Mouse (Mus musculus): ENCODE data around the gene Elac2. TPM values are rescaled to one million over a fixed set of nuclear protein-coding genes. Genes with fewer than 3 reads are reported as not detected.

The Elac2 gene
- total and polyA plus RNA-seq, 3 experiments, result 23.6 to 34.7 (median 32.1) TPM

GRCm38 (mm10) chr11:64956962-64957729 lies 21.7 kb upstream of the Elac2 start:
- ATAC-seq (ENCODE audit: extremely low read depth, insufficient number of reproducible peaks, low FRiP score, poor library complexity, severe bottlenecking) (no peak), DNase-seq (ENCODE audit: low spot score) (no peak)
- TF ChIP-seq TAL1 (conservative IDR thresholded peaks at IDR 0.05; ENCODE audit: low read depth, low read length) (no peak), POLR2AphosphoS5 (IDR thresholded peaks at IDR 0.05; ENCODE audit: insufficient replicate concordance, low read depth, low read length) (no peak), CTCF (IDR thresholded peaks at IDR 0.05; ENCODE audit: low read depth, low read length) (no peak), GATA2 (IDR thresholded peaks at IDR 0.05; ENCODE audit: borderline replicate concordance, low read depth, low read length) (no peak), GATA1 (IDR thresholded peaks at IDR 0.05; ENCODE audit: borderline replicate concordance, low read length) (no peak)
- Histone ChIP-seq H3K36me3 (replicated peaks) (no peaks in the 10 kb centered on the region), H3K27me3 (ENCODE audit: insufficient read depth, low read length) (peaks cover 5% of the 10 kb centered on the region; the same call in 1 of the 2 replicates), H3K4me1 (ENCODE audit: insufficient read depth, low read depth, low read length) (no peaks in the 10 kb centered on the region), H3K9me3 (replicated peaks) (no peaks in the 10 kb centered on the region), H3K4me3 (ENCODE audit: low read depth, low read length) (no peak overlapping the region)

GRCm38 (mm10) chr11:64962629-64963028 lies 16.2 kb upstream of the Elac2 start:
- Histone ChIP-seq H3K9me3 (replicated peaks) (no peaks in the 10 kb centered on the region), H3K27me3 (ENCODE audit: insufficient read depth, low read length) (no peaks in the 10 kb centered on the region), H3K4me1 (ENCODE audit: insufficient read depth, low read depth, low read length) (no peaks in the 10 kb centered on the region), H3K36me3 (replicated peaks) (no peaks in the 10 kb centered on the region), H3K4me3 (ENCODE audit: low read depth, low read length) (no peak overlapping the region)
- TF ChIP-seq POLR2AphosphoS5 (IDR thresholded peaks at IDR 0.05; ENCODE audit: insufficient replicate concordance, low read depth, low read length) (no peak), TAL1 (conservative IDR thresholded peaks at IDR 0.05; ENCODE audit: low read depth, low read length) (no peak), GATA2 (IDR thresholded peaks at IDR 0.05; ENCODE audit: borderline replicate concordance, low read depth, low read length) (no peak), GATA1 (IDR thresholded peaks at IDR 0.05; ENCODE audit: borderline replicate concordance, low read length) (no peak)
- DNase-seq (ENCODE audit: low spot score) (no peak), ATAC-seq (ENCODE audit: extremely low read depth, insufficient number of reproducible peaks, low FRiP score, poor library complexity, severe bottlenecking) (no peak)

- ATAC-seq (ENCODE audit: extremely low read depth, insufficient number of reproducible peaks, low FRiP score, poor library complexity, severe bottlenecking) (peak; percentile 45; the same call in 1 of the 2 replicates), DNase-seq (ENCODE audit: low spot score) (no peak)
- TF ChIP-seq POLR2AphosphoS5 (IDR thresholded peaks at IDR 0.05; ENCODE audit: insufficient replicate concordance, low read depth, low read length) (no peak), CTCF (IDR thresholded peaks at IDR 0.05; ENCODE audit: low read depth, low read length) (no peak; the same call in 1 of the 2 replicates), TAL1 (conservative IDR thresholded peaks at IDR 0.05; ENCODE audit: low read depth, low read length) (no peak), GATA2 (IDR thresholded peaks at IDR 0.05; ENCODE audit: borderline replicate concordance, low read depth, low read length) (no peak), GATA1 (IDR thresholded peaks at IDR 0.05; ENCODE audit: borderline replicate concordance, low read length) (no peak)
- no peaks in the 10 kb centered on the region for H3K36me3 ChIP-seq (replicated peaks)
- H3K9me3 ChIP-seq (replicated peaks), result no peaks in the 10 kb centered on the region
- peaks cover 11% of the 10 kb centered on the region; the same call in 1 of the 2 replicates for H3K27me3 ChIP-seq (ENCODE audit: insufficient read depth, low read length)
- H3K4me1 ChIP-seq (ENCODE audit: insufficient read depth, low read depth, low read length), result no peaks in the 10 kb centered on the region
- no peak overlapping the region for H3K4me3 ChIP-seq (ENCODE audit: low read depth, low read length)
These were observed 10.3 kb upstream of the Elac2 start for GRCm38 (mm10) chr11:64968507-64968906.

GRCm38 (mm10) chr11:64968939-64969342 lies 9.9 kb upstream of the Elac2 start:
- Histone ChIP-seq H3K27me3 (ENCODE audit: insufficient read depth, low read length) (peaks cover 13% of the 10 kb centered on the region; the same call in 1 of the 2 replicates), H3K4me1 (ENCODE audit: insufficient read depth, low read depth, low read length) (no peaks in the 10 kb centered on the region), H3K9me3 (replicated peaks) (no peaks in the 10 kb centered on the region), H3K4me3 (ENCODE audit: low read depth, low read length) (no peak overlapping the region), H3K36me3 (replicated peaks) (no peaks in the 10 kb centered on the region)
- TF ChIP-seq CTCF (IDR thresholded peaks at IDR 0.05; ENCODE audit: low read depth, low read length) (no peak), GATA1 (IDR thresholded peaks at IDR 0.05; ENCODE audit: borderline replicate concordance, low read length) (no peak), GATA2 (IDR thresholded peaks at IDR 0.05; ENCODE audit: borderline replicate concordance, low read depth, low read length) (no peak), POLR2AphosphoS5 (IDR thresholded peaks at IDR 0.05; ENCODE audit: insufficient replicate concordance, low read depth, low read length) (no peak), TAL1 (conservative IDR thresholded peaks at IDR 0.05; ENCODE audit: low read depth, low read length) (no peak)
- no peak for ATAC-seq (ENCODE audit: extremely low read depth, insufficient number of reproducible peaks, low FRiP score, poor library complexity, severe bottlenecking)
- no peak for DNase-seq (ENCODE audit: low spot score)

GRCm38 (mm10) chr11:64971471-64971988 lies 7.3 kb upstream of the Elac2 start:
- Histone ChIP-seq H3K36me3 (replicated peaks) (no peaks in the 10 kb centered on the region), H3K4me3 (ENCODE audit: low read depth, low read length) (no peak overlapping the region), H3K27me3 (ENCODE audit: insufficient read depth, low read length) (peaks cover 17% of the 10 kb centered on the region; the same call in 1 of the 2 replicates), H3K4me1 (ENCODE audit: insufficient read depth, low read depth, low read length) (no peaks in the 10 kb centered on the region), H3K9me3 (replicated peaks) (no peaks in the 10 kb centered on the region)
- ATAC-seq (ENCODE audit: extremely low read depth, insufficient number of reproducible peaks, low FRiP score, poor library complexity, severe bottlenecking) (no peak), DNase-seq (ENCODE audit: low spot score) (no peak)
- TF ChIP-seq GATA1 (IDR thresholded peaks at IDR 0.05; ENCODE audit: borderline replicate concordance, low read length), result no peak
- no peak for TF ChIP-seq TAL1 (conservative IDR thresholded peaks at IDR 0.05; ENCODE audit: low read depth, low read length)
- TF ChIP-seq POLR2AphosphoS5 (IDR thresholded peaks at IDR 0.05; ENCODE audit: insufficient replicate concordance, low read depth, low read length), result no peak
- no peak for TF ChIP-seq CTCF (IDR thresholded peaks at IDR 0.05; ENCODE audit: low read depth, low read length)
- TF ChIP-seq GATA2 (IDR thresholded peaks at IDR 0.05; ENCODE audit: borderline replicate concordance, low read depth, low read length), result no peak

GRCm38 (mm10) chr11:64972418-64972817 lies 6.4 kb upstream of the Elac2 start:
- H3K9me3 ChIP-seq (replicated peaks), result no peaks in the 10 kb centered on the region
- no peak for ATAC-seq (ENCODE audit: extremely low read depth, insufficient number of reproducible peaks, low FRiP score, poor library complexity, severe bottlenecking)
- TF ChIP-seq TAL1 (conservative IDR thresholded peaks at IDR 0.05; ENCODE audit: low read depth, low read length) (no peak), CTCF (IDR thresholded peaks at IDR 0.05; ENCODE audit: low read depth, low read length) (no peak), POLR2AphosphoS5 (IDR thresholded peaks at IDR 0.05; ENCODE audit: insufficient replicate concordance, low read depth, low read length) (no peak), GATA1 (IDR thresholded peaks at IDR 0.05; ENCODE audit: borderline replicate concordance, low read length) (no peak), GATA2 (IDR thresholded peaks at IDR 0.05; ENCODE audit: borderline replicate concordance, low read depth, low read length) (no peak)
- no peak for DNase-seq (ENCODE audit: low spot score)
- H3K4me1 ChIP-seq (ENCODE audit: insufficient read depth, low read depth, low read length), result no peaks in the 10 kb centered on the region
- H3K27me3 ChIP-seq (ENCODE audit: insufficient read depth, low read length), result peaks cover 17% of the 10 kb centered on the region; the same call in 1 of the 2 replicates
- H3K36me3 ChIP-seq (replicated peaks), result no peaks in the 10 kb centered on the region
- H3K4me3 ChIP-seq (ENCODE audit: low read depth, low read length), result no peak overlapping the region
